Mouse (Mus musculus): ENCODE results near the gene Ttll11.

Ttll11 gene

GRCm38 (mm10) chr2:35818883-35819282, 160.8 kb downstream of the Ttll11 start:
- DNase-seq: peak; percentile 67

DNA sequence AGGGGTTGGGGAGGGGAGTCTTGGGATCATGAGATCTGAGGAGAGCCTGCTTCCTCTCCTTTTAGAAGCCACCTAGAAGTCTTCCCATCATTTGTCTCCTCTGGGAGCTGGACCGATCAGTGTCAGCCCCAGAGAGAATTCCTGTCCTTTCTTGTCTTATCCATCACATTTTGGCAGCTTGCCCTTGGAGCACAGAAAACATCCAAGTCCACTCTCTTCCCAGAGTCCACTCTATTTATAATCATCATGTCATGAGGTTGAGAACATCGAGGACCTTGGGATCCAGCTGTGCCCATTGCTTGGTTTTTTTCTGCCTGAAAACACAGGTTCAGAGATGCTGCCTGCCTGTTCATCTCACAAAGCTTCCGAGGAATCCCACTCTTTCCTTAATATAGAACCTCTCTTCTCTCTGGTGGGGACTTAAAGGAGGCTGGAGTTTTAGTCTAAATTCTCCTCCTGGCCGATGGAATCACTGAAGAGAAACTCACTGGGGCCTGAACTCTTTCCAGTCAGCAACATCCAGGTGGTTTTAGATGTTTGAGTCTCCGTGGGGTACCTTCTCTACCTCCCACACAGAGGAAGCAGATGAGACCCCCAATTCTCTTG, 163.6 kb downstream of the Ttll11 start:
- DNase-seq: no peak

DNA sequence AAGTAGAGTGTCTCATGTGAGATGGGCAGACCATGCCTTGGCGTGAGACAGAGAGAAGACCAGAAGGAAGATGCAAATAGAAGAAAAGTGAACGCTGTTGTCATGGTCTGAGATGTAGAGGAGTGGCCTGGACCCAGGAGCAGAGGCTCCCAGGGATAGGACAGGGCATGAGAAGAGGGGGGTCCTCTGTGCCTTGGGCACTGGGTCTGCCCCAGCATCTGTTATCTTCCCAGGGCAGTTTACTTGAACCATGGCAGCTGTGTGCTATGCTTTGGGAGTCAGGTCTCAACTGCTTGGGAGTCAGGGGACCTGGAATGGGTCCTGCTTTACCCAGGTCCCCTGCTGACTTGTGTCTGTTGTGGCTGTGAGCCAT, 167.2 kb downstream of the Ttll11 start:
- DNase-seq: no peak

- DNase-seq: no peak
Measured at GRCm38 (mm10) chr2:35811801-35812560, 167.7 kb downstream of the Ttll11 start.

DNA sequence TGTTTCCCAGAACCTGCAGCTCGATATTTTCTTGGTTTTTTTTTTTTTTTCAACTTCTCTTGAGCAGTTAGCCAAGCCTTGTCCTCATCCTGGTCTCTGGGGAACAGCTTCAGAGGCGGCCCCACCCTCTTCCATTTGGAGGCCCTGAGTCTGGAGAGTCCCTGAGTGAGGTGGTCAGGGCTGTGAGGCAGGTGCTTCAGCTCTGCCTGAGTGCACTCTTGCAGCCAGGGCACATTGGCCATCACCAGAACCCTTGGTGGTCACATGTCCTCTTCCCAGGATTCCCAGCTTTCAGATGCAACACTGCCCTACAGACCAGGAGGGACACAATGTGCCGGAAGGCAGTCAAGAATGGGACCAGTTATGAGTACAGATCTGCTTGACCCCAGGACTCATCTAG, 169.7 kb downstream of the Ttll11 start:
- no peak for DNase-seq

- DNase-seq: no peak
Measured at GRCm38 (mm10) chr2:35809141-35809540, 170.6 kb downstream of the Ttll11 start.

DNA sequence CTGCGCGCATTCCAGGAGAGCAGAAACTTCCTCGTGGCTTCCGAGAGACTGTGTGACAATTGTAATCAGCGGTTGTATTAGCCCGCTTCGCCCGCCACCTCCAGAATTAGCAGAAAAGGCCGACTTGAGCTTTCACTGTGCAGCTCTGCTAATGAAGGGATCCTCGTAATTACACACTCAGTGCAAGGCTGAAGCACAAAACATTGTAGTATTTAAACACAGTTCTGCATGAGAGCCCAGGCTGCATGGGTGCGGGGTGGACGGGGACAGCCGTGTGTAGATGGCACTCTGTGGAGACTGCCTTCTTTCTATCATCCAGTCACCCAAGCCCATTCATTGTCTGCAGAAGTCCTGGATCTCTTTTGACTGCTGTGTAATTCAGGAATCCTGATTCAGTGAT, 173.8 kb downstream of the Ttll11 start:
- DNase-seq: no peak

DNA sequence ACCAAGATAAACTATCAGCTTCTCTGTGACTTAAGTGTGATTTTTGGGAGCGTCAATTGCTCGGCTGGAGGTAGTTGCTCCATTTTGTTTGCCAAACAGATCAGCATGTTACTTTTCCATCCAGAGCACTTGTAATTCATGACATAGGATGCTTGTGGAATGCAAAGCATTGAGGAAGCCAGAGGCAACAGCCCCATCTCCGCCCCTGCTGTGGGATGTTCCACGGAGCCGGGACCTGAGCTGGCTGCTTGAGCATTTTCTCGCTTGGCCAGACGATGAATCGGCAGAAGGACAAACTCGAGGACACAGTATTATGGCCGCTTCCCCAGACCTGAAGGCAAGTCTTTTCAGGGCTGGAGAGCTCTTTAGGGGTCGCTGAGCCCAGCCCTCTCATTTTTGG, 176.6 kb downstream of the Ttll11 start:
- no peak for DNase-seq

DNA sequence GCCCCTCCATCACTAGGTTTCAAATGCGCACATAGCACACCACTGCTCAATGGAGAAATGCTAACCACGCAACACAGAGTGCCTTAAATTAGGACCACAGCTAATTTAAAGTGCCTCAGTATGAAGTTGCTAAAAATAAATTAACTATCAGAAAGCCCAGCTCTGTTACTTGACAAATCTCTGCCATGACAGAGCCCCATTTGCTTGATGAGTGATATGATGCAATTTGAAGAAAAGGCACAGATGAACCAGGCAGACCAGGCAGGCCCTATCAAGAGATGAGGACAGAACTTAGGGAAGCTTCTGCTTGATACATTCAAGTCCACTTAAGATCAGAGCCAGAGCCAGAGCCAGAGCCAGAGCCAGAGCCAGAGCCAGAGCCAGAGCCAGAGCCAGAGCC, 178.0 kb downstream of the Ttll11 start:
- DNase-seq: no peak

DNA sequence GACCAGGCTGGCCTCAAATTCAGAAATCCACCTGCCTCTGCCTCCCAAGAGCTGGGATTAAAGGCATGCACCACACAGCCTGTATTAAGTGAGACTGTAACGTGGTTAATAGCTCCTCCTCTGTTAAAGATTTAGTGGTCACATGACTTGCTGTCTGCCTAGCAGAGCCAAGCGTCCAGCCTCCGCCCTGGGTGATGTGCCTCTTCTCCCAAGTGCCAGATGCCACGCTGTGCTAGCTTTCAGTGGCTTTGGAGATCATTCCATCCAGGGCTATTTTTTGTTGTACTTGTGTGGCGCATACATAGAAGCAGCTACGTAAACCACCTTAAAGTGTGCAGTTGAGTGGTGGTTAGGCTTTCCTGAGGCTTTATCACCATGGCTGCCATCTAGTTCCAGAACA, 180.6 kb downstream of the Ttll11 start:
- no peak for DNase-seq

DNA sequence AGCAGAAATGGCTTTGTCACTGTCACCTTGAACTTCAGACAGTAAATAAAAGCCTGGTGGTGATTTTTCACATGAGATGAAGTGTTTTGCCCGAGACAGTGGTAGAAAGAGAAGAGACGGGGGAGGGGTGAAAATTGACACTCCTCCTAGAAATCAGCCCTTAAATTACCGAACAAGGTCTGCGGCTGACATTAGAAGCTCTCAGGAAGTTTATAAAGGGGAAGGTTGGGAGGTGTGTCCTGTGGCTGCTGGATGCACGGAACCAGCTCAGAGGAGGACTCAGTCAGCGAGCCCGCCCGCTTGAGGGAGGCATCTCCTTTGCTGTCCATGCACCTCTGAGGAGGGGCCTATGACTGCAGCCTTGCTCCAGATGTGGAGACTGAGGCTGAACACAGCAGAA, 181.7 kb downstream of the Ttll11 start:
- DNase-seq: no peak

DNA sequence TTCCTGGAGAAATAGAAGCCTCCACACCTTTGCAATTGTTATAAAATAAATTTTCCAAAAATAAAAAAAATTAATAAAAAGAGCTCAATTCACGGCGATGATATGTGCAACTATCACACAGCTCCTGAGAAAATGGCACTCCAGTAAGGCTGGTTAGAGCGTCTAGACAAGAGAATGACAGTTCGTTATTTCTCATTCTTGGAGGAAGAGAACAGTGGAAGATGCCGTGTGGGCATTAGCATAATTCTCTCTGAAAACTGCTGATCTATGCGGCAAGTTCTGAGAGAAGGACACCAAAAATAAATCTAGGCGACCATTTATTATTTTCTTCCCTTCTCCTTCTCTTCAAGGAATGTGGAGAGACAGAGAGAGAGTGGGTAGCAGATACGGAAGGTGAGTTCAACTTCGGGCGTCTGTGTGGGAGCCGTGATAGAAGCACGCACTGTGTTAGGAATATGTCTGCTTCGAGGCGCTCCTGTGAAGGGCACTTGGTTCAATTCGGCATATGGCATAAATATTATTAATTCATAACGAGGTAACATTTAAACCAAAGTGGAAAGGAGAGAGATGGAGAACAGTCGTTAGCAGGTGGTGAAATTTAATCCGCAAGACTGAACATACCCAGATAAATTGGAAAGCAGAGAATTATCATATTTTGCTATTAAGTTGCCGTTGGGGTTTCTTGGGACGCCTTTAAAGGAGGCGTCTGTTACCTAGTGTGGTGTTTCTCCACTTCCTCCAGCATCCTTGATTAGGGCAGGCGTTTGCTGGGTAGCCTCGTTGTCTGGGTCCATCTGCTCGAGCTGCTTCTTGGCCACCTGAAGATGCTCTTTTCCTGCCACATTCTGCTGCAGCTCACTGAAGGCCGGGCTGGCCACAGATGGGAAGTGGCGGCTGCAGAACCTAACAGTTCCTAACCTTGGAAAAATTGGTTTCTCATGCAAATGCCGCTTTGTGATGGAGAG, 190.1 kb downstream of the Ttll11 start:
- no peak for DNase-seq

GRCm38 (mm10) chr2:35785877-35786276, 193.8 kb downstream of the Ttll11 start:
- DNase-seq: no peak

GRCm38 (mm10) chr2:35783368-35783767, 196.3 kb downstream of the Ttll11 start:
- DNase-seq: no peak

DNA sequence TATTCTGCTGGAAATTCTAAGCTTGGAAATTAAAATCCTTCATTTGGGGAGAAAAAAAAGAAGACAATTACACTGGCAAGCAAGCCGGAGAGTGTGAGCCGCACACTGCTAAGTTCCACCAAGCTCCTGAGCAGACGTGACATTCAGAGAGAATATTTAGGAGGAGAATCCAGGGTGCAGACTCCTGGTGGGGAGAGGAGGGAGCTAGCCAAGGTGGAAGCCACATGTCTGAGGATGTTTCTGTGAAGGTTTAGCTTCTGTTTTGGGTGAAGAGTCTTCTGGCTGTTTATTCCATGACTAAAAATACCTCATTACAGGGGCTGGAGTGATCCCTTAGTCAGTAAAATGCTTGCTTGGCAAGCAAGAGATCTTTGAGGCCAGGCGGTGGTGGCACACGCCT, 200.4 kb downstream of the Ttll11 start:
- no peak for DNase-seq

GRCm38 (mm10) chr2:35776935-35777334, 202.8 kb downstream of the Ttll11 start:
- no peak for DNase-seq

DNA sequence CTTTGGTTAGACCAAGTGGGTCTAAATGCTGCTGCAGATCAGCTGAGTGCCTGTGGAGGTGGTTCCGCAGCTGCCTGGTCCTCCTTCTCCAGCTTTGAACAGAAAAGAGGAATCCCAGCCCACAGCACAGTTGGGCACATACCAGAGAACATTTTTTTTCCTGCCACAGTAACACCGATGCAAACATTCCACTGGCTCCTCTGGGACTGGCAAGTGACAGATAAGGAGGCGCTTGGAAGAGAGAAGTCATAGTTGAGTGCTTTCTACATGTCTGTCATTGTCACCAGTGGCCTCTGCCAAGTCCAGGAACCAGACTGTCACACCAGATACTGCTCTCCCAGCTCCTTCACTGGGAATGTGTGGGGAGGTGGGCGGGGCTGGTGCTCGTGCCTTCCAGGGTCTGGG, 204.1 kb downstream of the Ttll11 start:
- DNase-seq: no peak

DNA sequence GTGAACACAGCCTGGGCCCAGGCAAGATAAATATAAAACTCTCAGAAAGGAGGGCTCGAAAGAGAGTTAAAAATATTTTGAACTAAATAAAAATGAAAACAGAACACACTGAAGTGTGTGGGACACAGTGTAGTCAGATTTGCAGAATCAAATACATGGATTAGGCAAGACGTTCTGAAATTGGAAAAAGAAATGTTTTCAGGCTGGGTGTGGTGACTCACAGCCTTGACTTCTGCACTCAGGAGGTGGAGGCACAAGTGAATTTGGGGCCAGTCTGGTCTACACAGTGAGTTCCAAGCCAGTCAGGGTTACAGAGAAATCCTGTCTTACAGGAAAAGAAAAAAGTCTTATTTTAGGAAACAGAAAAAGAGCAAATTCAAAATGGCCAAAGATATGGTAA, 209.2 kb downstream of the Ttll11 start:
- no peak for DNase-seq

DNA sequence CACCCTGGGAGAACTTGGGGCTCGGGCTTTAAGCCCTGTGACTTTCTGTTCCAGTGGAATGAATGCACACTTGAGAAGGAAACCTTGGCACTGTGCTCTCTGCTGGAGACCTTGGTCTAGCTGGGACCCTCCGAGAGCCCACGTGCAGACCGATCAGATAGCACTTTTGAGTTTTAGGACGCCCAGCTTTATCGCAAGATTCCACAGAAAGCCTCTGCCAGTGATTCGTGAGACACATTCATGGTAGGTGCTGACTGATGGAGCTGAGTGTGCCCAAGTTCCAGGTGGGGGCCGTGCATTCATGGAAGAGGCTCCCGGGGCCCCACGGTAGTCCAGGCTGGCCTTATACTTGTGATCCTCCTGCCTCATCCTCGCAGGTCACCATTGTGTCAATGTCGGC, 210.3 kb downstream of the Ttll11 start:
- DNase-seq: no peak

DNA sequence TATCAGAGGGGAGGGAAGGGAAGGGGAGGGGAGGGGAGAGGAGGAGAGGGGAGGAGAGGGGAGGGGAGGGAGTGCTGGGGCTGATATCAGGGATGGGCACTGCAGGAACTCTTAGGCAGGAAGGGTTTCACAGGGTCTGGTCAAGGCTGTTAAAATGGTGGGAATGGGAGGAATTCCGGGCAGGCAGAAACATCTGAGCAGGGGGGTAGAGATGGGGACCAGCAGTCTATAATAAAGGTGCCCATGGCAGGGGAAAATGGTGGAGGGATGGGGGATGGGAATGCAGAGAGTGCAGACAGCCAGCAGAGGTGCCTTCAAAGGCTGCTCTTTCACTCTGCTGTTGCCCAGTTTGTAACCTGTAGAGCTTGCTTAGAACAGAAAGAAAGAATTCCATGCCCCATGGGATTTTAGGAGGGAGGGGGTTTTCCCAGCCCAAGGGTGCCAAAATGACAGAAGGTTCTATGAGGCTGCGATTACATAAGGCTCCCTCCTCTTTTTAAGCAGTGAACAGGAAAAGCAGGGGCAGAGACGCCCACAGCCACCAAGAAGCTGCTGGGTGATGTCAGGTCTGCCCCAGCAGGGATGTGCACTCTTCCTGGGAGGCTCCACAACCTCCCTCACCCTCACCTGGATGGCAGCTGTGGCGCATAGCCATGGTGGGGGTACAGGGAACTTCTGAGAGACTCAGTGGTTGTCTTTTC, 211.0 kb downstream of the Ttll11 start:
- no peak for DNase-seq

GRCm38 (mm10) chr2:35767834-35768537, 211.7 kb downstream of the Ttll11 start:
- no peak for DNase-seq

- DNase-seq: no peak
Measured at GRCm38 (mm10) chr2:35764328-35764727, 215.4 kb downstream of the Ttll11 start.

Data from liver (tissue).